Mouse (Mus musculus) heart, postnatal 25 days (tissue): ENCODE data around the gene Mkks. TPM values are rescaled to one million over a fixed set of nuclear protein-coding genes. Genes with fewer than 3 reads are reported as not detected.
"Not testable (repeated sequence)": the region's sequence is repeated elsewhere in the genome, so short reads cannot be mapped to it uniquely, and the experiment has no call there.

Experiments used
- DNase-seq: peaks from one replicate; pipeline ENCODE4 v3.0.0; 2022; ENCODE audit warnings: low spot score
- intact Hi-C: fragments of 180-260 bp; cut with DNase I; formaldehyde crosslinking; loops from one replicate; pipeline ENCODE4 v1.15.1; 2025
- total RNA-seq, 2 experiments: library from RNA; stranded (reverse); gene quantifications; 2 replicates each; pipeline ENCODE4 v1.2.3; 2021

Mkks gene
- total RNA-seq, result 10 to 100 TPM; 39.7 to 43.5 TPM

DNA sequence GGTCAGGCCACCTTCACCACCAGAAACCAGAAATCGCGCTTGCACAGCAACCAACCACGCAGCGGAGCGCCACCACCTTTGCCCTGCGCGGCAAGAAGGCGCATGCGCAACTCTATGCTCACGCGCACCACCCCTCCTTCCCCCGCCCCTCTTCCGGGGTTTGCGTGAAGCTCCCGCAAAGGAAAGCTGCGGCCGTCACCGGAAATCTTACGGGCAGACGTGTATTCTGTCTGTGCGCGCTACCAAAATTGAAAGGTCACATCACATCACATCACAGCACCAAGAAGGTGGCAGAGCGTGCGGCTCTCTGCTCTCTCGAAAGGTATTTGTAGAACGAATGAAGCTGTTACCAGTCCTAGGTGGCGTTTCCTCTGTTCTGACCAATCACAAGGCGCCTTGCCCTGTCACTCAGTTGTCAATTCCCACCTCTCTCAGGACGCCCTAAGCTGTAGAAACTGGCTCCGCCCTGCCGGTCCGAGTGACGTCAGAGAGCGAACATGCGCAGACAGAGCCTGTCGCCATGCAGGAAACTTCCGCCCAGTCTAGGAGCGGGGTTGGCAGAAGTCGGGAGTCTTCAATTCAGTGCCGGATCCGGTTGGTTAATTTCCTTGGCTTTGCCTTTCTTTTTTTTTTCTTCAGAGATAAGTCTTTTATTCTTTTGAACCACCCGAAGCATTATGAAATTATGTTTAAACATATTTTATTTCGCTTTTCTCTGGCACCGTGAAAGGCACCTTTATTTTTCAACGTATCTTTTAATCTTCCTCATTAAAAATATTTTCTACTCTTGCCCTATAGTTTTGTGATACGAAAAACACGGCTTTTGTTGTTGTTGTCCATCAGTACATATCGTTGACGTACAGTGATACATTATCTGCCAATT is at the start of gene Mkks, which contains the start of the genes Slx4ip and AL731706.1:
Mkks (minus strand) TSS at position 322 of the 883 bp plus-strand sequence.
Slx4ip (plus strand) TSS at position 151 of the 883 bp plus-strand sequence.
AL731706.1 (minus strand) TSS at position 322 of the 883 bp plus-strand sequence.
- intact Hi-C loops, result loop anchor here (5.0 kb wide), 1 partner anchor 226 kb away; the partner anchor contains the start of gene Jag1
- peak; percentile 99 for DNase-seq

DNA sequence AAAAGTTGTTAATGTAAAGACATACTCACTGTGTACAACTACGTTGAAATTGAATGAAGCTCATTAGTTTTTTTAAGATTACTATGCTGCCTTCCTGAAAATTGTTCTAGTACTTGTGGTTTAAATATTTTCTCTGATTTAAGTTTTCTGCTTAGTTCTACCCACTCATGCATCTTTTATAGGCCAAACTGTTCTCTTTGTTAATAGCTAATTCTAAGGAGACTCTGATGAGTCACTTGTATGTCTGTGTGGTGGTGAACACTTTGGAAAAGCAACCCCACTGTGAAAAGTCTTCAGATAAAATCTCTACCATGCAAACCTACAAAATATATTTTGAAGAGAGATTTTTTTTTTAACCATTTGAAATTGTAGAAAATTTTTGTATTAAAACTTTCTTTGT is 47.1 kb upstream of the Mkks start:
- intact Hi-C loops, result no loop called here
- DNase-seq, result no peak

DNA sequence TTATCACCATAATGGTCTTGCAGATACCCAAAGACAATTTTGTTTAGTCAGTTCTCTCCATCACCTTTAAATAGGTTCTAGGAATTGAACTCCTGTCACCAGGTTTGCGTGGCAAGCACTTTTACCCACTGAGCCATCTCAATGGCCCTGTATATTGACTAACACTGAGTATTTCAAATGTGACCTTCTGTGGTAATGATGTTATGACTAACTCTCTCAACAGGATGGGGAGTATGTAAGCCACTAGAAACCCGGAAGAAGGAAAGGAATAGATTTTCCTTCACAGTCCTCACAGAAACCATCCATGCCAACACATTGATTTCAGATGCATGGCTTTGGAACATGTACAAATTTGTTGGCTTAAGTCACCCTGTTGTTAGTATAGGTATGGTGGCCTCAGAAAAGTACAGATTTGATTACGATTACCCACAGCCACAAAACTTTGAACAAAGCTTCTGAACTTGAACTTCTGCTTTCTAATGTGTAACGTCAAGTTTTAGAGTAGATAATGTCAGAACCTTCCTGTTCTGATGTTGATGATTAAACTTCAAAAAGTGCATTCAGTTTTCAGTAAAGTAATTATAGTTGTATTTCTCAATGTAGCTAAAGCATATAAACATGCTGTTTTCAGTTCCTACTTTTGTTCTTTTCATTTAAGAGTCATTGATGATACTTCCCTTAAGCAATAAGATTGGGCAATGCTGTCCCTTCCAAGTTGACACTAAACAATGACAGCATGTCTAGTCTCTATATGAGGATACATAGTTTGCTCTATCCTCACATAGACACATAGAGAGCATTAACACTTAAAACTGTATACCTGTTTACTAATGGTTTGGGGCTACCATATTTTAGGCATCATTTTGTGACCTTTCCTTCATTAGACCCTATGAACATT is 45.5 kb upstream of the Mkks start:
- no peak for DNase-seq
- intact Hi-C loops, result no loop called here

GRCm38 (mm10) chr2:136921003-136921408 is 29.8 kb upstream of the Mkks start:
- intact Hi-C loops, result no loop called here
- DNase-seq, result peak; percentile 5

DNA sequence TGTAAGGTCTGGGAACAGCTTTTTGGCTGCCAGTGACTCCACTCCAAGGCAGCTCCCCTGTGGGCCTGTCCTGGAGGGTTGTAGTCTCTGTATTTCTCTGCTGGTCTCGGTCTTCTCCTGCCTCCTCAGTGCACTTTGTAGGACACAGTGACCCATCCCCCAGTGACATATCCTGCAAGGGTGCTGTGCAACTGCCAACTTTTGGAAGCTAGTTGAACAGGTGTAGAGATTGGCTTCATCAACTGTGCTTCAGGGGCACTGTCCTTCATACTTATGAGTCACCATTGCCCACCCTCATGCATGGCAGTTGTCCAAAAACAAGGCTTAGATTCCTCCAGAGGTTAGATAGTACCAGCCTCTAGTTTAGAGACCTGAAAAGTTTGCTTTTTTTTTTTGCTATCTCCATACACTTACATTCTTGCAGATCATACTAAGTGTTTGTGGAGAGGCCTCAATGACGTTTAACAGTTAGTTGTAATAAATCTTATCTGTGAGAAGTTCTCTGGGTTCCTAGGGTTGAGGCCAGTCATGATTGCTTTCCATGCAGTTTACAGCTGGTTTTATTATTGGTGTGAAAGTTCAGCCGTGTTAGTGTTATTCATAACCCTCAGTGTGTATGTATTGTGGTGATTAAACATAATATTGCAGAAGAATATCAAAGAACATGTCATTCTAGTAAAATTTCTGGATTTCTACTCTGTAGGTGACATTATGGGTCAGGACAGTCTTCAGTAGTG is 29.2 kb upstream of the Mkks start:
- intact Hi-C loops, result no loop called here

GRCm38 (mm10) chr2:136919433-136919832 is 28.2 kb upstream of the Mkks start:
- no peak for DNase-seq
- intact Hi-C loops, result loop anchor here (5.0 kb wide), 1 partner anchor 1023 kb away; no protein-coding TSS in a partner anchor

More for the DNA sequence above, 29.2 kb upstream of the Mkks start:
- DNase-seq, result no peak

- intact Hi-C loops, result loop anchor here (5.0 kb wide), 1 partner anchor 203 kb away; the partner anchor contains the start of gene Jag1
- no peak for DNase-seq
These were observed 23.2 kb upstream of the Mkks start for GRCm38 (mm10) chr2:136914334-136914902.

- intact Hi-C loops, result loop anchor here (2.0 to 5.0 kb wide), 2 partner anchors 204 to 820 kb away; partner anchors contain the start of gene Jag1
- DNase-seq, result no peak
These were observed 21.8 kb upstream of the Mkks start for GRCm38 (mm10) chr2:136913021-136913420.

- intact Hi-C loops, result loop anchor here (2.0 to 5.0 kb wide), 2 partner anchors 205 to 821 kb away; partner anchors contain the start of gene Jag1
- DNase-seq, result no peak
These were observed 20.8 kb upstream of the Mkks start for GRCm38 (mm10) chr2:136911958-136912411.

DNA sequence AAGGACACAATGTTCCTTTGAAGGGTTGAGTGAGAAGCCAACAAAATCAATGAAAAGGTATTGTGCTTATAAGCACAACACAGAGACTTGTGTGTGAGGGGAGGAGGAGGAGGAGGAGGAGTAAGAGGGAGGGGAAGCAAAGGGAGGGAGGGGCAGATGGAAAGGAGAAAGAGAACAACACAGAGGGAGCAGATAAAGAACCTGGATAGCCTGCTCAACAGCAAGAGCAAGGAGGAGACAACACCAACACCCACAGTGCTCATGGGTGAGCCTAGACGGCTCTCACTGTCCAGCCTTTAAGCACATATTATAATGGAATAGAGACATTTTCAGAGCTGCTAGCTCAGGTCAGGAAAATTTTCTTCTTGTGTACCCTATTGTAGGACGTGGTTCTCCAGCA is 18.1 kb upstream of the Mkks start:
- intact Hi-C loops, result no loop called here
- DNase-seq, result no peak

DNA sequence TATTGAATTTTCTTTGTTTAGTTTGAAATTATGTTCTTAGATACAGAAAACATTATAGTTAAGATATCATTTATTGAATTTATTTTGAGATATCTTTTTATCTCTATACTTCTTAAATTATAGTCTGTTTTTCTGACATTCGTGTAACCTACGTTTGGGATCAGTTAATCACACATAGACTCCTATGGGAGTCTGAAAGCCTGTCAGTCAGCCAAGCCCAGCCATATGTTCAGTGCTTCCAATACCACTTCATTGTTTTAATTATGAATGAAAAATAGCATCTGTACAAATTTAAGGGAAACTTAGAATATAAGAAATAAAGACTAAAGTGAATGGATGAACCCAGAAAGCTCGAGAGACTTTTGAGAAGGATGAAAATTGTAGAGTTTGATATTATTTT is 17.4 kb upstream of the Mkks start:
- intact Hi-C loops, result no loop called here
- no peak for DNase-seq

DNA sequence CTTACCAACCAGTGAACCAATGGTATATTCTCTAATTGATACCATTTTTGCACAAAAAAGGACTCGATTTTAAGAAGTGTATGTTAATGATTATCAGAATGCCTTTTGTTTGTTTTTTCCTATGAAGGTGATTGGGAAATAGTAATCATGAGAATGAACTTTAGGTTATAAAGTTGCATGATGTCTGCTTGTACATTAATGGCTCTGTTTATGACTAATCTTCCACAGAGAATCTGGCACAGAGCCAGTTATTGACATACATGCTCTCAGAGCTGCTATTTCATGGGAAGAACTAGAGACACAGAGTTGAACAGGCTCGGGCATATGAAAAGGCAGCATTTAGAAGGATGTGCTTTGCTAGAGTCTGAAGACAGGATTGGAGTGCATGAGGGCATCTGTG is 4.9 kb upstream of the Mkks start:
- intact Hi-C loops, result no loop called here
- DNase-seq, result no peak

DNA sequence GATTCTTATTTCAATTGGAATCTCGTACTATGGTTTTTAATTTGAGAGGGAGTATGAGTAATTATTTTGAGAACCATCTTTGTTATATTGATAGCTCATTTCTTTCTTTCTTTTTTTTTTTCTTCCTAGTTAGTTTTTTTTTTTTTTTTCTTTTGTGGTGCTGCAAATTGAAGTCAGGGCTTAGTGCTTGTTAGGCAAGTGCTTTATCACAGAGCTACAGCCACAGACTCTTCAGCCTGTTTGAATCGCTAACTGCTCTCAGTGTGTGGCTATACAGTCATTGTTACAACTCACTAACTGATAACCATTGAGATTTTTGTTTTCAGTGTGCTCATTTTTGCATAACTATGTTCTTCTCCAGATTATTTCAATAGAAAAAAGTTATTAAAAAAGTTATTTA is 3.3 kb upstream of the Mkks start:
- intact Hi-C loops, result loop anchor here (5.0 kb wide), 1 partner anchor 223 kb away; the partner anchor contains the start of gene Jag1
- no peak for DNase-seq

GRCm38 (mm10) chr2:136891951-136892371 is 772 bp upstream of the Mkks start:
- intact Hi-C loops, result loop anchor here (5.0 kb wide), 1 partner anchor 225 kb away; the partner anchor contains the start of gene Jag1
- DNase-seq, result peak; percentile 93

GRCm38 (mm10) chr2:136890716-136891067 is 497 bp downstream of the Mkks start:
- intact Hi-C loops, result loop anchor here (5.0 kb wide), 1 partner anchor 227 kb away; the partner anchor contains the start of gene Jag1

DNA sequence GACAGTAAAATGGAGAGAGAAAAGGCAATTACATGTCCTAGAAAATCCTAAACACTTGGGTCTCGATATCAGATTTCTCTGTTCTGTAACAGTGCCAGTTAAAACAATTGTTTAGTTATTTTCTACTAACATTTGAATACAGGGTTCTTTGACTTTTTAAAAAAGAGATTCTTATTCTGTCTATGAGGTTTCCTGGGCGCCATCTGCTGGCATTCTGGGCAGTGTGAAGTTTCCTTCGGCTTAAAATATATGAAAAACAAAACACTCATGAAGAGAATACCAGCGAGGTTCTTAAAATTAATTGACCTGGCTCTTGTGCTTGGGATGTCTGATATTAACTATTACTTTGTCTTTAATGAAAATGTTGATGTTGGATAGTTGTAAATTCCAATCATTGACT is 4.3 kb downstream of the Mkks start:
- DNase-seq, result no peak
- intact Hi-C loops, result loop anchor here (10.0 kb wide), 1 partner anchor 172 kb away; the partner anchor contains the start of gene Snap25

More at GRCm38 (mm10) chr2:136890716-136891067, 497 bp downstream of the Mkks start:
- DNase-seq, result not testable (repeated sequence)

DNA sequence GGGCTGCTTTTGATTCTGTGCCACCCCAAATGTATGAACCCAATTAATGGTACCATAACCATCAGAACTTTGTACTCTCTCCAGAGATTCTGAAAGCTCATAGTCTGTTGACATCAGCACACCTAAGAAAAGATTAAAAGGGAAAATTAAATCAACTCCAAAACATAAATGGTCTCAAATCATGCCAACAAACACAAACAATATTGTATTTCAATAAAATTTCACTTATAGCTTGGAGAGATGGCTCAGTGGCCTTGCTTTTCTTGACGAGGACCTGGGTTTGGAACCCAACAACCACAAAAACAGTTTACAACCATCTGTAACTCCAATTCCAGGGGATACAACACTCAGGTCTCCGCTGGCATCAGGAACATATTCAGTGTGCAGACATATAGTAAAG is 5.6 kb downstream of the Mkks start, which contains the start of gene AL731706.2:
AL731706.2 (minus strand) TSS at position 101 of the 400 bp plus-strand sequence.
- intact Hi-C loops, result loop anchor here (2.0 to 10.0 kb wide), 2 partner anchors 171 to 399 kb away; partner anchors contain the start of gene Snap25
- DNase-seq, result no peak
